Mouse (Mus musculus): Measurements from ENCODE around the gene Tns3. TPM values are rescaled to one million over a fixed set of nuclear protein-coding genes. Genes with fewer than 3 reads are reported as not detected.
"Not testable (repeated sequence)": the region's sequence is repeated elsewhere in the genome, so short reads cannot be mapped to it uniquely, and the experiment has no call there.

Gene Tns3
- polyA plus RNA-seq, 1 experiment, result 24.2 TPM

DNA sequence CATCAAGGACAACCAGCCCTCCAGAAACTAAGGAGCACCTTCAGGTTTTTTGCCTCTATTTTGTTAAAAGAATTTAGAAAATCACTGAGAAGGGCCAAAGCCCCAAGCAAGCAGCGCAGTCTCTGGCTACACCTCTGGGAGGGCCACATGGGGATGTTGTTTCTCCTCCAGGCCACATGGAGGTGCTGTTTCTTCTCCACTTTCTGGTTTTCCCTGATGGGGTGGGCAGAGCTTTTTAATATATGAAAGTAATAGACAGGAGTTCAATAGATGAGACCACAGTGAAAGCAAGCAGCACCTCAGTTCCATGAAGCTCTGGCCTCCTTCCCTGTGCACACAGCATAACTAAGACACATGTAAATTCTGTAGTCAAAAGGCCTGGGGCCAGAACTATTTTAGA is 118.5 kb downstream of the Tns3 start:
- TF ChIP-seq CTCF (IDR thresholded peaks at IDR 0.05; ENCODE audit: extremely low read depth, insufficient read depth, low read length) (peak; percentile 21; the same call in 1 of the 2 replicates), POLR2A (IDR thresholded peaks at IDR 0.05; ENCODE audit: extremely low read depth, insufficient read depth, low read length) (no peak)
- Histone ChIP-seq H3K4me3 (ENCODE audit: insufficient read depth, low read length) (no peak overlapping the region), H3K4me1 (ENCODE audit: control insufficient read depth, insufficient read depth, low read length) (no peaks in the 10 kb centered on the region), H3K27ac (ENCODE audit: insufficient read depth, low read length) (no peak overlapping the region)

DNA sequence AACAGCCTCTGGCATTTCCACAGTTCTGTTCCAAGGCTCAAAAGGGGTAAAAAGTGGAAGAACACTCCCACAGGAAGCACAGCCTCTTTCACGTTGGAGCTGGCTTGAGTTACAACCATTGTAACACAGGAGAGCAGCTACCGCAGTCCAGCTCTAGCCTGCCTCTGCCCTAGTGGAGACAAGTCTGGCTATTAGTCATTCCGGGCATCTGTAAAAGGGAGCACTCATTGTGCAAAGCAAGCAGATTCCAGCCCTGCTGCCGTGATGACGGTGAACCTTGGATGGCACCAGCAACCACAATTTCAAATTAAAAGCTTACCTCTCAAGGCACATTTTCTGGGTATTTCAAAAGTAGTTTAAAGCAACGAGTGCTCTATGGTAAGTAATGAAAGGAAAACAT is 120.0 kb downstream of the Tns3 start:
- H3K27ac ChIP-seq (ENCODE audit: insufficient read depth, low read length), result no peak overlapping the region
- TF ChIP-seq POLR2A (IDR thresholded peaks at IDR 0.05; ENCODE audit: extremely low read depth, insufficient read depth, low read length) (no peak), CTCF (IDR thresholded peaks at IDR 0.05; ENCODE audit: extremely low read depth, insufficient read depth, low read length) (no peak)
- no peak overlapping the region for H3K4me3 ChIP-seq (ENCODE audit: insufficient read depth, low read length)
- no peaks in the 10 kb centered on the region for H3K4me1 ChIP-seq (ENCODE audit: control insufficient read depth, insufficient read depth, low read length)

DNA sequence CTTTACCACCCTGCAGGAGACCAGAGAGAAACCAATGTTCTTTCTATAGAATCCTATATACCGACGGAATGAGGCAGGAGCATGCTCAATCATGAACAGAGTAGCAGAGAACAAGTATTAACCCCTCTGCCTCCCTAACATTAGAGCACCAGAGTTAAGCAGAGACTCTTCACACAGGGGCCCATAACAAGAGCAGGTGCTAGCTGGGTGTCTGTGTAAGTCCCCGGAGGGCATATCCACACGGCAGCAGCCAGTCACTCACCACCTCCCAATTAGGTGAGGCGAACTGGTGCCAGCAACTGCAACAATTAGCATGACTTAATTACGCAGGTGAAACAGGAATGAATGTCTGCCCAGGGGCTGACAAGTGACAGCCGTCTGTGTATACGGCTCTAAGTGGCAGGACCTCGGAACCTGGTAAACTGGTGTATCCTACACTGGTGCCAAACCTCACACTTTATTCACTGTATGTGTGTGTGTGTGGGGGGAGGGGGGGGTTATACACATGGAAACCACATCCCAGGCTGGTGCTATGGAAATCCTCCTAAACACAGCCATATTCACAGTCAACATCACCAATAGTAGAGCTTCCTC is 123.0 kb downstream of the Tns3 start:
- no peak overlapping the region for H3K4me3 ChIP-seq (ENCODE audit: insufficient read depth, low read length)
- no peaks in the 10 kb centered on the region for H3K4me1 ChIP-seq (ENCODE audit: control insufficient read depth, insufficient read depth, low read length)
- no peak overlapping the region for H3K27ac ChIP-seq (ENCODE audit: insufficient read depth, low read length)
- no peak for TF ChIP-seq POLR2A (IDR thresholded peaks at IDR 0.05; ENCODE audit: extremely low read depth, insufficient read depth, low read length)
- no peak for TF ChIP-seq CTCF (IDR thresholded peaks at IDR 0.05; ENCODE audit: extremely low read depth, insufficient read depth, low read length)

DNA sequence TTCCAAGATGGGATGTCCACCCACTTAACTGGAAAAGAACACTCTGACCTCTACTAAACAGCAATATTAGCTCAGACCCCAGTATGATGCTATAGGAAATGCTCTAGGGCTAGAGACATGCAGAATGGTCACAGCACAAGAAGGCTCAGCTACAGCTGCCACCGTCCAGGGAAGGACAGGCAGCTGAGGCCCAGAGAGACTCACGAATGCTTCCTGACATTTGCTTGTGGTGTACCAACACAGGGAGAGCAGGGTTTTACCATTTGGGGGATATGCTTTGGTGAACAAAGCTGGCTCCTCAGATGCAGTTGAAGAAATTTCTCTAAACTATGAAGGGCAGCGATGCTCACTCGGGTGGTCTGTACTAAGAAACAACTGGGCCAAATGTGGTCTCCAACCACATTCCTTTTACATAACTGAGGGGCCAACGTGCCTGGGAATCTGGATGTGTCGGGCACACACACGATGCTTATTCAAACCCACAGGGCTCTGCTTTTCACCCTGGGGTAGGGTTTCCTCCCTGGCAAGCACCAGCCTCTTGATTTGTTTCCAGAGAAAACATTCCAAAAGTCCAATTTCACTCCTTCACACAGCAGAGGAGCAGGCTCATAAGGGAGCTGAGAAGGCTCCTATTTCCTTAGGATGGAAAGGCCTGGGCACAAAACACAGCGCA is 124.6 kb downstream of the Tns3 start:
- no peak for TF ChIP-seq POLR2A (IDR thresholded peaks at IDR 0.05; ENCODE audit: extremely low read depth, insufficient read depth, low read length)
- TF ChIP-seq CTCF (IDR thresholded peaks at IDR 0.05; ENCODE audit: extremely low read depth, insufficient read depth, low read length), result no peak
- no peak overlapping the region for H3K27ac ChIP-seq (ENCODE audit: insufficient read depth, low read length)
- H3K4me3 ChIP-seq (ENCODE audit: insufficient read depth, low read length), result no peak overlapping the region
- no peaks in the 10 kb centered on the region for H3K4me1 ChIP-seq (ENCODE audit: control insufficient read depth, insufficient read depth, low read length)

DNA sequence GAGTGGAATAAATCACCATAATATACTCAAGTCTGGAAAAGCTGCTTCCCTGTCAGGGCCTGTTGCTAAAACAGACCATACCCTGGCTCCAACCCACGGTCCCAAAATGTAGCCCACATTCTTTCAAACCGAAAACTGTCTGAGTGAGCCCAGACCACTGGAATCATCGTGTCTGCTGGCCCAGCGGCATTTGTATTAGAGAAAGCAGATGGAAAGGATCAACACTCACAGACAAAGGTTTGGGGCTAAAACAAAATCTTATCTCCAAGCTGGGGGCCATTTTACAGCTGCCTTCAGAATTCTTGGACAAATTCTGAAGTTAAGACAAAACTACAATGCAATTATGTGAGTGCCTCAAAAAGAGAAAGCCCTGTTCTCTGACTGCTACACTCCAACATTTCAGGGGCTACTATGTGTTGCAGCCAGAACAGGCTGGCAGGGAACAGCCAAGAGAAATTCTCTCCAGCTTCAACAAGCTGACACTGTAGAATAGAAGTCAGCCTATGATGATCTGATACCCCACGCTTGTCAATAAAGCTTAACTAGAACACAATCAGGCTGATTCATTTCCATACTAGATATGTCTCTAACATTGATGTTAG is 127.2 kb downstream of the Tns3 start:
- H3K4me1 ChIP-seq (ENCODE audit: control insufficient read depth, insufficient read depth, low read length), result no peaks in the 10 kb centered on the region
- H3K27ac ChIP-seq (ENCODE audit: insufficient read depth, low read length), result no peak overlapping the region
- no peak overlapping the region for H3K4me3 ChIP-seq (ENCODE audit: insufficient read depth, low read length)
- no peak for TF ChIP-seq CTCF (IDR thresholded peaks at IDR 0.05; ENCODE audit: extremely low read depth, insufficient read depth, low read length)
- no peak for TF ChIP-seq POLR2A (IDR thresholded peaks at IDR 0.05; ENCODE audit: extremely low read depth, insufficient read depth, low read length)

DNA sequence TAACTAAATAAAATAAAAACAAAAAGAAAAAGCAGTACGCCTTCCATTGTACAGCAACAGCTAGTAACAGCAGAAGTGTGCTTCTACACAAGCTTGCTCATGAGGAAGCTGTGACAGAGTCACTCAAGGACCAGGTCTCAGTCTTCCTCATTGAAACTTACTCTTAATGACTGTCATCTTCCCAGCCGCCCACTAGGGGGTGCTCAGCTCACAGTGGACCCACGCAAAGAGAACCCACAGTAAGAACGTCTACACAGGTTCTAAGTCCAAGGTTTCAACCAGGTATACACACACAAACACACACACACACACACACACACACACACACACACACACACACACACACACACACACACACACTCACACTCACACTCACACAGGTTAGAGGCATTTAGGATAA is 129.4 kb downstream of the Tns3 start:
- Histone ChIP-seq H3K4me3 (ENCODE audit: insufficient read depth, low read length) (no peak overlapping the region), H3K27ac (ENCODE audit: insufficient read depth, low read length) (no peak overlapping the region), H3K4me1 (ENCODE audit: control insufficient read depth, insufficient read depth, low read length) (no peaks in the 10 kb centered on the region)
- no peak for TF ChIP-seq POLR2A (IDR thresholded peaks at IDR 0.05; ENCODE audit: extremely low read depth, insufficient read depth, low read length)
- TF ChIP-seq CTCF (IDR thresholded peaks at IDR 0.05; ENCODE audit: extremely low read depth, insufficient read depth, low read length), result peak; percentile 89

DNA sequence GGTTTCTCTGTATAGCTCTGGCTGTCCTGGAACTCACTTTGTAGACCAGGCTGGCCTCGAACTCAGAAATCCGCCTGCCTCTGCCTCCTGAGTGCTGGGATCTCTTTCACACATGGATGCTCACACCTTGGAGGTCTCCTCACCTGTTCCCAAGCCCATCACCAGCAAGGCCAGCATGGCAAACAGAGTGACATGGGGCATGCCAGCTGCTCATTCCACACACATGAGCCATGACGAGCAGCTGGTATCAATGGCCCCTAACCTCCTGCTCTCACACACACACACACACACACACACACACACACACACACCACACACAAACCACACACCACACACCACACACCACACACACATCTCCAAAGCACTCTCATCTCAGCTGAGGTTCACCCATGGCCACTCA is 131.6 kb downstream of the Tns3 start:
- H3K4me1 ChIP-seq (ENCODE audit: control insufficient read depth, insufficient read depth, low read length), result not testable (repeated sequence)

DNA sequence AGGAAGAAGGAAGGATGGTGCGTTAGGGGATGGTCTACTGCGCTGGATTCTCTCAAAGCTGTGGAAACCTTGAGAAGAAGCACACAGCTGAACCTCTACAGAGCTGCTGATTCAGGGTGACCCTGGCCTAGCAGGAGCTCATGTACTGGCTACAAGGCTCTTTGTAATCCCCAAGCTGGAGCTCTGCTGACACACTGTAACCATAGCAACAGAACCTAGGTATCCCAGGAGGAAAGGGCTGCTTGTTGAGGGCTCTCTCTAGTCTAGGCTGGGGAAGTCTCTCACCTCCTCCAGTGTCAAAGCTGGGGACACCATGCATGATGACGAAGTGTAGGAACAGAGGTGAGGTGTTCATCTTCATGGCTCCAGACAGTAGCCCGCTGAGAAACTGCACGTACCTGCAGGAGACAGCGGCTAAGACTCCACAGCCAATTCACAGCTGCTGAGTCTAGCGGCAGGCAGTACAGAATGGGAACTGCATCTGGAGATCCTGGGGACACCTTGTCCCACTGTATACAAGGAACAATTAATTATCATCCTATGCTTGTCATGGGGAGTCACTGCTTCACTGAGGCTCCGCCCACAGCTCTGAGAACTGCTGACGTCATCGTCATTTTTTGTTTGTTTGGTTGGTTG is 132.1 kb downstream of the Tns3 start:
- Histone ChIP-seq H3K4me3 (ENCODE audit: insufficient read depth, low read length) (no peak overlapping the region), H3K27ac (ENCODE audit: insufficient read depth, low read length) (no peak overlapping the region), H3K4me1 (ENCODE audit: control insufficient read depth, insufficient read depth, low read length) (no peaks in the 10 kb centered on the region)
- no peak for TF ChIP-seq POLR2A (IDR thresholded peaks at IDR 0.05; ENCODE audit: extremely low read depth, insufficient read depth, low read length)
- TF ChIP-seq CTCF (IDR thresholded peaks at IDR 0.05; ENCODE audit: extremely low read depth, insufficient read depth, low read length), result no peak

More for the DNA sequence above, 131.6 kb downstream of the Tns3 start:
- H3K4me3 ChIP-seq (ENCODE audit: insufficient read depth, low read length); H3K27ac ChIP-seq (ENCODE audit: insufficient read depth, low read length): not testable (repeated sequence)

DNA sequence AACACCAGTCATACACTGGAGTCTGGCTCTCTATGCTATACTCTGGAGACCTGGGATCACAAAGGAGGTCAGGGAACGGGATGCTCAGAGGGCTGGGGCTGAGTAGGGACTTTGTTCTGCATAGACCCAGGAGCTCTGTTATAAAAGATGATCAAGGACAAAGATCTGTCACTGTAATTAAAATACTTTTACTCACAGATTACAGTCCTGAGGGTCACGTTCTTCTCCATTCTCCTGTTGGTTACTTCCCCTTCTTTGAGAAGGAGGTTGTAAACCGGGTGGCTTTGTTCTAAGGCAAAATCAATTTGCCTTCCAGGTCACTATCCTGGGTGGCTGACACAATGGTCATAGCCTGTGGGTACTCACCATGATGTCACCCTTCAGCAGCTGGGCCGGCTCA is 133.8 kb downstream of the Tns3 start:
- H3K27ac ChIP-seq (ENCODE audit: insufficient read depth, low read length), result no peak overlapping the region
- no peak overlapping the region for H3K4me3 ChIP-seq (ENCODE audit: insufficient read depth, low read length)
- TF ChIP-seq CTCF (IDR thresholded peaks at IDR 0.05; ENCODE audit: extremely low read depth, insufficient read depth, low read length) (no peak), POLR2A (IDR thresholded peaks at IDR 0.05; ENCODE audit: extremely low read depth, insufficient read depth, low read length) (no peak)
- no peaks in the 10 kb centered on the region for H3K4me1 ChIP-seq (ENCODE audit: control insufficient read depth, insufficient read depth, low read length)

DNA sequence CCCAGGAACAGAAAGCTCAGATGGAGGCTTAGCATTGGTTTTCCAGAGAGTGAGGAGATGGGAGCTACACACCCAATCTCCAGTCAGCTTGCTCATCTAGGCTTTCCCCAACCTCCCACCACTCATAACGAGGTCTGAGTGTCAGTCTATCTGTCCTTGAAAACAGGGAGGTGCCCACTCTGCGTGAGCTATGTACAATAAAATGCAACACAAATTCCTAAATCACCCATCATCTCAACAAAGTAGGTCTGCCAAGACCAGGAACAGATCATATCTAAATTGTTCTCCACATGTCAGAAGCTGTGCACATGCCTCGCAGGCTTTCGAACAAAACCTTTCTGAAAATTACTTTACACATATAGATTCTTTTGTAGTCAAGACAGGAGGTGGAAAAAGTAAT is 134.3 kb downstream of the Tns3 start:
- H3K27ac ChIP-seq (ENCODE audit: insufficient read depth, low read length), result no peak overlapping the region
- TF ChIP-seq POLR2A (IDR thresholded peaks at IDR 0.05; ENCODE audit: extremely low read depth, insufficient read depth, low read length) (no peak), CTCF (IDR thresholded peaks at IDR 0.05; ENCODE audit: extremely low read depth, insufficient read depth, low read length) (no peak)
- no peak overlapping the region for H3K4me3 ChIP-seq (ENCODE audit: insufficient read depth, low read length)
- no peaks in the 10 kb centered on the region for H3K4me1 ChIP-seq (ENCODE audit: control insufficient read depth, insufficient read depth, low read length)
